Mouse (Mus musculus): ENCODE measurements around the gene Snf8.

The Snf8 gene

DNA sequence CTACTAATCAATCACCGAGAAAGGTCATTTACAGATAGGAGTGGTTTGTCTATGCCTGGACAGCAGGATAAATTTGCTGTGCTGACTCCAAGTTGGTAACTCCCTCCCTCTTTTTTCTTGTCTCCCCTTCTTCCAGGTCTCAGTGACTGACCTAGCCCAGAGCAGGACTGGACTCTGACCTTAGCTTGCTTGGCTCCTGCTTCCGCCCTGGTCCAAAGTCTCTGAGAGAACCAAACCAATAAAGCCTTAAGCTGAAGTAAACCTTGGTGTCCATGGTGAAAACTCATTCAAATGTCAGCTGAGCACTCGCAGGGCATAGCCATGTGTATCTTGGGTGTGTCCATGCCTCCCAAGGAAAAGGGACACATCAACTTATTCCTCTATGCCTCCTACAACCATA, 4.1 kb upstream of the Snf8 start:
- DNase-seq: peak; percentile 45

- no peak for DNase-seq
Observed at GRCm38 (mm10) chr11:96031701-96032100, 3.0 kb upstream of the Snf8 start.

DNA sequence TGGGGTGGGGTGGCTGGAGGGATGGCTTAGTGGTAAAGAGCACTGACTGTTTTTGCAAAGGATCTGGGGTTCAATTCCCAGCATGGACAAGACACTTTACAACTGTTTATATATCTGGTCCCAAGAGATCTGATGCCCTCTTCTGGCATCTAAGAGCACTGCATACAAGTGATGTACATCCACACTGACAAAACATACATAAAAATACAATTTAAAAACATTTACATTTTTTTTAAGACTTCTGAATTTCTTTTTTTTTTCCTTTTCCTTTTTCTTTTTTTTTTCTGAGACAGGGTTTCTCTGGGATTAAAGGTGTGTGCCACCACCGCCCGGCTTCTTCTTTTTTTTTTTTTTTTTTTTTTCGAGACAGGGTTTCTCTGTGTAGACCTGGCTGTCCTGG, 1.4 kb upstream of the Snf8 start:
- DNase-seq: no peak

GRCm38 (mm10) chr11:96034116-96034515, 569 bp upstream of the Snf8 start:
- DNase-seq: no peak

DNA sequence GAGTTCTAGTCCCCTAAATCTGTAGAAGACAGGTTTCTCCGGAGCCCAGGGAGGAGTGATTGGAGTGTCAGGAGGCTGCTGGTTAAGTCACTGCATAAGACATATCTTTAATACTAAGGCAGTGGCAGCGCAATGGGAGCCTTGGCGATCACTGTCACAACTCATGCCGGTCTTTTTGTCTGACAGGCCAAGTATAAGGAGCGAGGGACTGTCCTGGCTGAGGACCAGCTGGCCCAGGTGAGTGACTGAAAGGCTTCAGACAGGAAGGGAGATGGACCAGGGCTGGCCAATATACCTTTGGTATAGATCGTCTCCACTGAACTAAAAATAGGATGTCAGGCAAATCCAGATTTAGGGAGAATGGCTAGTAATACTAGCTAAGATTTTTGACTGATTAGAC, 448 bp downstream of the Snf8 start:
- DNase-seq: peak; percentile 31

- no peak for DNase-seq
Observed at GRCm38 (mm10) chr11:96037499-96037898, 2.8 kb downstream of the Snf8 start.

- DNase-seq: no peak
Observed at GRCm38 (mm10) chr11:96038560-96038959, 3.9 kb downstream of the Snf8 start.

- no peak for DNase-seq
Observed at GRCm38 (mm10) chr11:96044803-96045567, 10.3 kb downstream of the Snf8 start.

GRCm38 (mm10) chr11:96046028-96046427, 11.3 kb downstream of the Snf8 start:
- DNase-seq: no peak

DNA sequence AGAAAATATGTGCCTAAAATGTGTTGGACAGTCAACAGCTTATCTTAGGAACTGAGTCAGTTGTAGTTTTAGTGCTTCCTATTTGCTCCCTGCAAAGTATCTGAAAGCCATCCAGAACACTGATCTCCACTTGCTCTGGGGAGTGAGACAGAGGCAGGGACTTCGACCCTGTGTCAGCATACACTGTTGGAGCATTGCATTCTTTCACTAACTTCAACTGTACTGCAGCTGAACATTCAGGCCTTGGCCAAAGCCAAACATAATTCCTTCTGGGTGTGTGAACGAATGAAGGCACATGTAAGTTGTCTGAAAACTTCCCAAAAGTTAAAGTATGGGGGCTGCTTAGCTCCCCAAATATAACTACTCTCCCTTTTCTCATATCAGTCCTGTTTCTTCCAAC, 12.1 kb downstream of the Snf8 start:
- DNase-seq: no peak

DNA sequence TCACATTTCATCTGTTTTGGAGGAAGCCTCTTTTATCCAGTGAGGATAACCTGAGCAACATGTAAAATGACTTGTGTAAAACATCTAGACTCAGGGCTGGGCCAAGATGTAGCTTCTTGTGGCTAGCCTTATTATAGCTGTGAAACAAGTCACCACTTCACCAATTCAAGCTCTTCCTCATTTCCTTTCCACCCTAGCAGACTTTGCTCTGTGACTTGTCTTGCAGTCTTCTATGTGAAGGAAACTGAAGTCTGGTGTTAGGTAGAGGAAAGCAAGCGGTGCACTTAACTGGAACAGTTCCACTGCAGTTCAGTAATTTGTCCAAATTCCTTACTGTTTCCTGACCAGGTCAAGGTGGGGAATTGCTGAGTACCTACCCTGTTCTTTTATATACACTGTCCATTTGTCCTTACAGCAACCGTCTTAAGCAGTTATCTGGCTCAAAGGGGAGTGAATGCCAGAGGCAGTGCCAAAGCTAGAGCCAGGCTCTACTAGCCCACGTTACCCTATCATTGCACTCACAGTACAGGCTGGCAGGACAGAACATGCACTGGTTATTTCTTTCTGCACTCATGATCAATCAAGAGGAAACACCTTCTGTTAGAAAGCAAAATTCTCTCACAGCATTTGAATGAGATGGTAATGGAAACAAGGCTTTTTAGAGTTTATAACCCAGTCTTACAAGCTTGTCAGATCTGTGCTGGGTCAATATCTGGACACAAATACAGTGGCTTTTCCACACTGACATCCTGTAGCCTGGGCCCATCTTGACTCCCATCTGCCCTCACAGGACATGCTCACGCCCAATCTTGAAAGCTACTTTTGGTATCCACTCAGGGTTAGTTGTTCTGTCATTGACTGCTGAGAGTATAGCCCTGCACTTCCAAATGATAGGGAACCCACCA, 13.0 kb downstream of the Snf8 start:
- DNase-seq: no peak

- DNase-seq: no peak
Observed at GRCm38 (mm10) chr11:96049939-96050338, 15.3 kb downstream of the Snf8 start.

GRCm38 (mm10) chr11:96050854-96051253, 16.2 kb downstream of the Snf8 start:
- no peak for DNase-seq

GRCm38 (mm10) chr11:96058309-96058708, 23.6 kb downstream of the Snf8 start:
- DNase-seq: no peak

DNA sequence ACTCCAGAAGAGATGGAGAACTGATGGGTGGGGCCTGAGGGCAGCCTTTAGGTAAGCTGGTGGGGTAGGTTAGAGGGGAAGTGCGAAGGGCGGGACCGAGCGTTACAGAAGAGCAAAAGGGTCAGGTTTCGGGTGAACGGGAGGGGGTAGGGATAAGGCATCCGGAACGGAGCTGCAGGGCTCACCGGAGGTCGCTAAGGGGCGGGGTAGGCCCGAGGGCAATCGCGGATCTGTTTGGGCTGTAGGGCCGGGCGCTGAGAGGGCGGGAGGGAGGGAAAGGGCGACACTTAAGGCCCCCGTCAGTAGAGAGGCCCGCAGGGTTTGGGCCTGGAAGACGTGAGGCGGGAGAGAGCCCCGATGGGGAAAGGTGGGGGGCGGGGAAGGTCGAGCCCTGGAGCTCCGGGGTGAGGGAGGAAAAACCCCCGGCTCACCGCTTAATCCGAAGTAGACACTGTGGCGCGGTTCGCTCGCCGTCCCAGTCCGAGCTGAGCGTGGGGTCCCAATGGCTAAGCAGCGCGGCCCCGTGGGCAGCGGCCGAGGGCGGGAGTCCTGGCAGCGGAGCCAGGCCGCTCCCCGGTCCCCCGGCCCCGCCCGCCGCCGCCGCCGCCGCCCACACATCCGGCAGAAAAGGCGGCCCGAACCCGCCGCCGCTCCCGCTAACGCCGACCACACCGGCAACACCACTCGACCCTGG, 30.0 kb downstream of the Snf8 start:
- no peak for DNase-seq

DNA sequence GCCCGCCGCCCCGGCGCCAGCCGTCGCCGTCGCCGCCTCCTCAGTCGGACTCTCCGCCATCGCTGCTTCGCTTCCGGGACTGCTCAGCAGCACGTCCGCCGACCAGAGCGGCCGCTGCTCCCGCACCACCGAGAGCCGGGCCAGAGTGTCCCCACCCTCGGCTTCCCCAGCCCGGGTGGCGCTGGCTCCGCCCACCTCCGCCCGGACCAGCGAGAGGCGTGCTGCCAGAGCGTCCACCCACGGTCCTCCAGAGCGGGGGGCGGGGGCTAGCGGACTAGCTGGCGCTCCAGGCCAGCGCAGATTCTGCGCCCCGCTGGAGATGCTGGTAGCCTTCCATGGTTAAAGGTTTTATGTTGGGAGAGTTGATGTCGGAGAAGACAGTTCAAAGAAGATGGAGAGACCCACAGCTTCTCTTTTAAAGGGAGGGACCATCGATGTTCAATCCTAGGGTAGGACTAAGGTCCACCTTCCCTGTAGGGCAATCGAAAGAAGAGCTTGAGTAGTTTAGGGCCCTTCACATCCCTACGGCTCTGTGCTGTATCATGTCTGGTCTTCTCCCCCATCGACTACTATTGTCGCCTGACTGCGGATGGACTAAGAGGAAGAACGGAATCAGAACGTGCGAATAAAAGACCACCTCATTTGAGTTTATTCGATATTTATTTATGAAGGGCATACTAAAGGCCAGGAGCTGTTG, 30.7 kb downstream of the Snf8 start, which contains the start of gene Ube2z:
Gene Ube2z (minus strand): TSS at position 174 of the 697 bp plus-strand sequence.
- DNase-seq: peak; percentile 99

- DNase-seq: peak; percentile 39
Observed at GRCm38 (mm10) chr11:96068231-96068630, 33.5 kb downstream of the Snf8 start.

DNA sequence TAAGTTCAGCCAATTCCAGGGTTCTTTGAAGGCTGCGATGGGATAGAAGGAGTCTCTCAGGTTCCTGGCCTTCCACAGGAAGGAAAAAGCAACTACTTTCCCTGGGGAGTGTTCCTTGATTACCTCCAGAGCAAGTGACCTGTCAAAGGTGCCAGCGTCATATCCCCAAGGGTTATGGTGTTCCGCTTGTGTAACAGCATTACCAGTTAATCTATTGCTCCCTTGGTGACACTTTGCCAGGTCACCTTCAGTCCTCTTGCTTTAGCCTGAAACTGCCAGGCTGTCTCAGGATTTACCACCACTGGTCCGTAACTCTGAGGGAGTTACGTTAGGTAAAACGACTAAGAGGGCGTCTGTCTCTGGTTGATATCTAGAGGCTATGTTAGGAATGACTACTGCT, 35.7 kb downstream of the Snf8 start:
- DNase-seq: no peak

- DNase-seq: no peak
Observed at GRCm38 (mm10) chr11:96071013-96071412, 36.3 kb downstream of the Snf8 start.

- peak; percentile 38 for DNase-seq
Observed at GRCm38 (mm10) chr11:96073295-96073993, 38.8 kb downstream of the Snf8 start.

GRCm38 (mm10) chr11:96074351-96075176, 39.9 kb downstream of the Snf8 start:
- DNase-seq: no peak

All from kidney, postnatal 10 days (tissue).